Mouse (Mus musculus) bone marrow macrophage, adult 2 months (primary cell): ENCODE data around the gene Cacng5.

ENCODE experiments used
- CTCF ChIP-seq: IDR thresholded peaks from 2 replicates; pipeline ENCODE4 v1.5.1; 2012; ENCODE audit warnings: low read depth, mild to moderate bottlenecking, low read length, moderate library complexity
- POLR2A ChIP-seq: IDR thresholded peaks from 2 replicates; pipeline ENCODE4 v1.6.1; 2012; ENCODE audit warnings: mild to moderate bottlenecking, low read depth, low read length, borderline replicate concordance

DNA sequence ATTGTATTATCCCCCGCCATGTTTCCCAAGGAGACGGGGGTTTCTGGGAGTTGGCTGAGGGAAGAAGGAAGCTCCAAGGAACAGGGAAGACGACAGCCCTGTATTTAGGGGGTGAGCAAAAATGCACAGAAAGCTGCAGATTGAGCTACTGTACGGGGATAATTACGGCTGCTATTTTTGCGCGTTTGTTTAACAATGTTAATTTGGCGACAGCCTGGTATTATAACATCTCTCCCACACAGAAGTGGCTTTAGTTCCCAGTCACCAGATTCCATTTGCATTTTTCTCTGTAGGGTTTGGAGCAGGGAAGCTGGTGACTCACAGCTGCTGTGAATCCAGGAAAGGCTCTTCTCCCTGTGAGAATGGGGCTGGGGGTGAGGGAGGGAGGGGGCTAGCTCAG lies 47.3 kb downstream of the Cacng5 start:
- TF ChIP-seq CTCF (no peak), POLR2A (no peak)
